Mouse (Mus musculus): ENCODE results near the gene Zbtb1. TPM values are rescaled to one million over a fixed set of nuclear protein-coding genes. Genes with fewer than 3 reads are reported as not detected.
A peak's percentile ranks its signal among the peaks of the same experiment; 100 is the strongest.

Zbtb1 gene
- polyA plus RNA-seq, 1 experiment from 2014 or later, result 13.2 TPM

DNA sequence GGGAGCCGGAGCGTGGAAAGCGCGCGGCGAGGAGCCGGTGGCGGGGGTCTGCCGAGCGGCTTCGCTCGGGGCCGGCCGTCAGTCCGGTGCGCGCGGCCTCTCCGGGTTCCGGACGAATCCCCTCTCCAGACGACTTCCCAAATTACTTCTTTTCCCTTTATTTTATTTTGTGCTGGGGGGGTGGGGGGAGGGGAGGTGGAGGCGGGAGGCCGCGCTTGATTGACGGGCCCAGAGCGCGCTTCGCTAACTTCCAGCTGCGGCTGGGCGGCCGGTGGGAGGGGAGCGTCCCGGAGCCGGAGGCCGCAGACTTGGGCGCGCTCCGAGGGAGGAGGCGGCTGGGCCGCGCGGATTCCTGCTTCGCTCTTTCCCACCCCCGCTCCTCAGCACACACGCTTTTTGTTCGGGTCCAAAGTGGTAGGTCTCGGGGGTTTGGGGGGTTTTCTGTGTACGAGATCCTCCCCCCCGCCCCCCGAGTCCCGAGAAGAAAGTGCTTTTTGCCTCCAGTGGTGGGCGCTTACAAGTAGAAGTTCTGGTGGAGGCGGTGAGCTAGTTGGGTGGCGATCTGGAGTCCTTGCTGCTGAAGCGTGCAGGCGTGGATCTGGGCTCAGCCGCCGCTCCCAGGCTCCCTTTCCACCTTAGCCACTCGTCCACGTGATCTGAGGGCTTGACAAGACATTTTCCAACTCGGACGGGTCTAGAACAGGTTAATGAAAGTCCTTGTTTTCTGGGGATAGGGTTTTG is 935 bp downstream of the Zbtb1 start:
- Histone ChIP-seq H3K4me1 (ENCODE audit: insufficient read depth) (peaks cover 19% of the 10 kb centered on the region), H3K9ac (peak overlapping the region; percentile 99), H3K27ac (ENCODE audit: low read depth) (peak overlapping the region; percentile 100), H3K36me3 (ENCODE audit: insufficient read depth) (no peaks in the 10 kb centered on the region), H3K4me3 (ENCODE audit: low read depth, low read length) (peak overlapping the region; percentile 89), H3K9me3 (ENCODE audit: low read depth, low read length) (no peaks in the 10 kb centered on the region), H3K4me2 (peak overlapping the region; percentile 78), H3K27me3 (ENCODE audit: insufficient read depth, low read length) (no peaks in the 10 kb centered on the region)
- ATAC-seq (ENCODE audit: insufficient read depth) (peak; percentile 61), DNase-seq (peak; percentile 90)
- 0 out of 2 replicates have a peak, but pooled peaks have one; percentile 17 for TF ChIP-seq CTCF (IDR thresholded peaks at IDR 0.05; ENCODE audit: low read depth)
- WGBS, result under 1% methylated on average over 61 of the region's 63 CpGs

- no peaks in the 10 kb centered on the region for H3K9me3 ChIP-seq (ENCODE audit: low read depth, low read length)
- no peak overlapping the region for H3K27ac ChIP-seq (ENCODE audit: low read depth)
- H3K36me3 ChIP-seq (ENCODE audit: insufficient read depth), result no peaks in the 10 kb centered on the region
- TF ChIP-seq CTCF (IDR thresholded peaks at IDR 0.05; ENCODE audit: low read depth), result no peak
- H3K4me2 ChIP-seq, result peak overlapping the region; percentile 78
- no peak for ATAC-seq (ENCODE audit: insufficient read depth)
- peaks cover 19% of the 10 kb centered on the region for H3K4me1 ChIP-seq (ENCODE audit: insufficient read depth)
- no peak for DNase-seq
- 34% methylated on average over 7 of the region's 7 CpGs for WGBS
- peak overlapping the region; percentile 89 for H3K4me3 ChIP-seq (ENCODE audit: low read depth, low read length)
- peak overlapping the region; percentile 99 for H3K9ac ChIP-seq
- no peaks in the 10 kb centered on the region for H3K27me3 ChIP-seq (ENCODE audit: insufficient read depth, low read length)
These were observed 2.0 kb downstream of the Zbtb1 start for GRCm38 (mm10) chr12:76372046-76372445.

GRCm38 (mm10) chr12:76372881-76373818 is 3.1 kb downstream of the Zbtb1 start:
- DNase-seq (no peak), ATAC-seq (ENCODE audit: insufficient read depth) (no peak)
- WGBS, result 82% methylated on average over 5 of the region's 7 CpGs
- Histone ChIP-seq H3K4me1 (ENCODE audit: insufficient read depth) (peaks cover 10% of the 10 kb centered on the region), H3K4me3 (ENCODE audit: low read depth, low read length) (no peak overlapping the region; the same call in 1 of the 2 replicates), H3K4me2 (peak overlapping the region; percentile 78), H3K27me3 (ENCODE audit: insufficient read depth, low read length) (no peaks in the 10 kb centered on the region), H3K36me3 (ENCODE audit: insufficient read depth) (no peaks in the 10 kb centered on the region), H3K9me3 (ENCODE audit: low read depth, low read length) (no peaks in the 10 kb centered on the region), H3K27ac (ENCODE audit: low read depth) (no peak overlapping the region), H3K9ac (no peak overlapping the region)
- TF ChIP-seq CTCF (IDR thresholded peaks at IDR 0.05; ENCODE audit: low read depth), result peak; percentile 44

DNA sequence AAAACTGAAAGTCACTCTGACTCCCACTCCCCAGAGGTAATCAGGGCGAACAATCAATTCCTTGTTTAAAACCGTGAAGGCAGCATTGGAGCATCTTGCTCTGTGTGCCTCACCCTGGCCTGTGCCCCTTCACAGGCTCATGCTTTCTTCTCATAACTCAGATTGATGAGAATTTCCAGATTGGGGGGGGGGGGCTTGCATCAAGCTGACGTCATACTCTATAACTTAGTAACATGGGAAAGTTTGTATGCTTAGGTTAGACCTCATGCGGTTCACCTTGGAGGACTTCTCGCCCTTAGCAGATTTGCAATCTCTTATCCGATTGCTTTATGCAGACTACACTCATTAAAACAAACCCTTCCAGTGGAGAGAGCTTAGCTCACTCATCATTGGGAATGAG is 3.9 kb downstream of the Zbtb1 start:
- H3K27ac ChIP-seq (ENCODE audit: low read depth), result no peak overlapping the region
- peaks cover 9% of the 10 kb centered on the region for H3K4me1 ChIP-seq (ENCODE audit: insufficient read depth)
- H3K4me2 ChIP-seq, result no peak overlapping the region
- DNase-seq (no peak), ATAC-seq (ENCODE audit: insufficient read depth) (no peak)
- no peaks in the 10 kb centered on the region for H3K27me3 ChIP-seq (ENCODE audit: insufficient read depth, low read length)
- H3K9me3 ChIP-seq (ENCODE audit: low read depth, low read length), result no peaks in the 10 kb centered on the region
- WGBS, result 49% methylated on average over 6 of the region's 6 CpGs
- H3K36me3 ChIP-seq (ENCODE audit: insufficient read depth), result no peaks in the 10 kb centered on the region
- no peak overlapping the region for H3K4me3 ChIP-seq (ENCODE audit: low read depth, low read length)
- TF ChIP-seq CTCF (IDR thresholded peaks at IDR 0.05; ENCODE audit: low read depth), result no peak
- no peak overlapping the region for H3K9ac ChIP-seq

GRCm38 (mm10) chr12:76374911-76375310 is 4.8 kb downstream of the Zbtb1 start:
- Histone ChIP-seq H3K4me3 (ENCODE audit: low read depth, low read length) (no peak overlapping the region), H3K9ac (no peak overlapping the region), H3K4me1 (ENCODE audit: insufficient read depth) (peaks cover 9% of the 10 kb centered on the region), H3K4me2 (no peak overlapping the region), H3K36me3 (ENCODE audit: insufficient read depth) (no peaks in the 10 kb centered on the region), H3K9me3 (ENCODE audit: low read depth, low read length) (no peaks in the 10 kb centered on the region), H3K27ac (ENCODE audit: low read depth) (no peak overlapping the region), H3K27me3 (ENCODE audit: insufficient read depth, low read length) (no peaks in the 10 kb centered on the region)
- DNase-seq (no peak), ATAC-seq (ENCODE audit: insufficient read depth) (no peak)
- 51% methylated on average over 4 of the region's 4 CpGs for WGBS
- TF ChIP-seq CTCF (IDR thresholded peaks at IDR 0.05; ENCODE audit: low read depth), result no peak

DNA sequence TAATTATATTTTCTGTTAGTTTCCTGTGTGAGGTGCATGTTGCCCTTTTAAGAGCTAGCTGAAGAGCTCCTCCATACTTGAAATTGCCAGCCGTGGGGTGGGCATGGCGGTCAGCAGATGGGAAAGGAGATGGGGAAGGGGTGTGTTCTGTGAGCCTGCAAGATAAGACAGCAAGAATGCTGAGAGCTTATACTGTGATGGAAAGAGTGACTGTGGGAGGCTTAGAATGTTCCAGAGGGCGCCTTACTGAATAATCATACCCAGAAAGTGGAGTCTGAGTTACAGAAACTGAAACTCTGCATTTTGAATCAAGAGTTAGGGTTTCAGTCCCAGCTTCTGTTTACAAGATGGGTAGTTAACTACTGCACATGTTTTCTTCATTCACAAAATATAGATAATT is 5.4 kb downstream of the Zbtb1 start:
- ATAC-seq (ENCODE audit: insufficient read depth) (no peak), DNase-seq (no peak)
- no peaks in the 10 kb centered on the region for H3K36me3 ChIP-seq (ENCODE audit: insufficient read depth)
- WGBS, result 70% methylated on average over 3 of the region's 3 CpGs
- no peak overlapping the region for H3K9ac ChIP-seq
- no peak overlapping the region for H3K4me3 ChIP-seq (ENCODE audit: low read depth, low read length)
- H3K27me3 ChIP-seq (ENCODE audit: insufficient read depth, low read length), result no peaks in the 10 kb centered on the region
- H3K4me1 ChIP-seq (ENCODE audit: insufficient read depth), result peaks cover 9% of the 10 kb centered on the region
- no peak for TF ChIP-seq CTCF (IDR thresholded peaks at IDR 0.05; ENCODE audit: low read depth)
- H3K4me2 ChIP-seq, result no peak overlapping the region
- H3K9me3 ChIP-seq (ENCODE audit: low read depth, low read length), result no peaks in the 10 kb centered on the region
- H3K27ac ChIP-seq (ENCODE audit: low read depth), result no peak overlapping the region

DNA sequence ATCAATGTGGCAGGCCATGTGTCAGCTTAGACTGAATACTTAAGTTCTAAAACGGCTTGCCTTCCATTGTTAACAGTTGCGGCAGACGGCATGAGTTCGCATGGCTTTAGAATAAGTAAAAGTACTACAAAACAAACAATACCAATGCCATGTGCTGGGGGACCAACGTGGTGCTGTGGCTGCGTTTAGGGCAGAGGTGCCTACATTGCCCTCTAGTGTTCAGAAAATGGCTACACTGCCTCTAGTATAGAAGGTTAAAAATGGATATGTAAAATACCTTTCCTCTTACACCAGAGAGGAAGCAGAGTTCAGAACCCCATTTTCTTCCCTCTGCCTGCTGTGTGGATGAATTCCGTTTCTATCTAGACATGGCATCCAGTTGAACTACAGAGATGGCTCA is 6.6 kb downstream of the Zbtb1 start:
- 51% methylated on average over 7 of the region's 7 CpGs for WGBS

More for the DNA sequence above, 6.6 kb downstream of the Zbtb1 start:
- no peak overlapping the region for H3K9ac ChIP-seq
- H3K4me2 ChIP-seq, result no peak overlapping the region
- no peaks in the 10 kb centered on the region for H3K36me3 ChIP-seq (ENCODE audit: insufficient read depth)
- ATAC-seq (ENCODE audit: insufficient read depth) (no peak), DNase-seq (peak; percentile 66)
- H3K4me3 ChIP-seq (ENCODE audit: low read depth, low read length), result no peak overlapping the region
- H3K4me1 ChIP-seq (ENCODE audit: insufficient read depth), result peaks cover 9% of the 10 kb centered on the region
- peak; percentile 58 for TF ChIP-seq CTCF (IDR thresholded peaks at IDR 0.05; ENCODE audit: low read depth)
- H3K9me3 ChIP-seq (ENCODE audit: low read depth, low read length), result no peaks in the 10 kb centered on the region
- no peaks in the 10 kb centered on the region for H3K27me3 ChIP-seq (ENCODE audit: insufficient read depth, low read length)
- no peak overlapping the region for H3K27ac ChIP-seq (ENCODE audit: low read depth)

All from lung, embryonic 14.5 days (tissue).